Mouse (Mus musculus) heart, embryonic 14.5 days (tissue): ENCODE data around the gene Ndrg3. TPM values are rescaled to one million over a fixed set of nuclear protein-coding genes. Genes with fewer than 3 reads are reported as not detected.

Experiments used
- ATAC-seq: fragments of 200-750 bp; cut with Nextera tagmentation; 2 replicates; pipeline ENCODE4 v1.8.0; 2017; ENCODE audit warnings: low read depth, moderate TSS enrichment; ENCODE audit not compliant: insufficient number of reproducible peaks, insufficient read depth, low FRiP score
- H3K27ac ChIP-seq, 2 experiments: fragments of 200-500 bp in 1 of 2; fragments of 300-500 bp in 1 of 2; sonication (generic) in 1 of 2; replicated peaks in 1 of 2; 2 replicates each; pipeline ENCODE4 v1.5.1; 2012 to 2014; ENCODE audit warnings: low read depth in 2 of 2, low read length in 2 of 2, control low read depth in 1 of 2, mild to moderate bottlenecking in 1 of 2, mixed read lengths in 1 of 2; ENCODE audit not compliant: control insufficient read depth in 1 of 2, insufficient read depth in 1 of 2
- H3K27me3 ChIP-seq: fragments of 300-500 bp; sonication (generic); 2 replicates; pipeline ENCODE4 v1.6.1; 2014; ENCODE audit warnings: mild to moderate bottlenecking, low read length, control low read depth; ENCODE audit not compliant: control insufficient read depth, insufficient read depth
- H3K36me3 ChIP-seq: fragments of 300-500 bp; sonication (generic); 2 replicates; pipeline ENCODE4 v1.6.1; 2014; ENCODE audit warnings: mild to moderate bottlenecking, control low read depth, low read length, mixed read lengths; ENCODE audit not compliant: control insufficient read depth, insufficient read depth
- H3K4me1 ChIP-seq, 2 experiments: fragments of 200-500 bp in 1 of 2; fragments of 300-500 bp in 1 of 2; sonication (generic) in 1 of 2; 2 replicates each; pipeline ENCODE4 v1.6.1; 2012 to 2014; ENCODE audit warnings: low read length in 2 of 2, control low read depth in 1 of 2, mixed read lengths in 1 of 2; ENCODE audit not compliant: control insufficient read depth in 2 of 2, insufficient read depth in 2 of 2
- H3K4me2 ChIP-seq: fragments of 300-500 bp; sonication (generic); 2 replicates; pipeline ENCODE4 v1.6.1; 2014; ENCODE audit warnings: mild to moderate bottlenecking, low read length
- H3K4me3 ChIP-seq, 2 experiments: fragments of 200-500 bp in 1 of 2; fragments of 300-500 bp in 1 of 2; sonication (generic) in 1 of 2; 2 replicates each; pipeline ENCODE4 v1.5.1; 2012 to 2014; ENCODE audit warnings: low read length in 2 of 2, mild to moderate bottlenecking in 2 of 2, control low read depth in 1 of 2, low read depth in 1 of 2, moderate library complexity in 1 of 2; ENCODE audit not compliant: control insufficient read depth in 1 of 2, insufficient read depth in 1 of 2
- H3K9ac ChIP-seq: fragments of 300-500 bp; sonication (generic); 2 replicates; pipeline ENCODE4 v1.6.1; 2014; ENCODE audit warnings: mild to moderate bottlenecking, low read length
- H3K9me3 ChIP-seq: fragments of 300-500 bp; sonication (generic); 2 replicates; pipeline ENCODE4 v1.6.1; 2016; ENCODE audit warnings: low read length, control low read depth; ENCODE audit not compliant: control insufficient read depth
- WGBS: fragments of 180-500 bp; shearing (Covaris S2); extraction: QIAGEN DNeasy Blood & Tissue Kit; methylation state at CpG from one replicate; pipeline ENCODE4 v1.1.7; 2014; 5-methylcytosine and 5-hydroxymethylcytosine counted together
- polyA plus RNA-seq: library from polyadenylated mRNA; unstranded; fragments of >200 nt; fragmentation: Nextera tagmentation; extraction: Ambion mirVana; gene quantifications from 2 replicates; pipeline ENCODE4 v1.2.1, GENCODE M21; 2014

Gene Ndrg3
- polyA plus RNA-seq, 1 experiment from 2014 or later = 32.9 TPM

- H3K27ac ChIP-seq = no peak overlapping the region
- H3K4me2 ChIP-seq = no peak overlapping the region
- no peaks in the 10 kb centered on the region for H3K27me3 ChIP-seq
- 49% methylated on average over 9 of the region's 9 CpGs for WGBS
- H3K36me3 ChIP-seq = peaks cover 90% of the 10 kb centered on the region
- ATAC-seq = no peak
- H3K4me1 ChIP-seq = peaks cover 4 to 12% of the 10 kb centered on the region in 2 experiments; a peak in 2 of 4 replicates
- no peak overlapping the region for H3K4me3 ChIP-seq
- no peak overlapping the region for H3K9ac ChIP-seq
- no peaks in the 10 kb centered on the region for H3K9me3 ChIP-seq
These were observed 38.9 kb upstream of the Ndrg3 start for GRCm38 (mm10) chr2:157030804-157031203.

GRCm38 (mm10) chr2:157028261-157028660 is 36.4 kb upstream of the Ndrg3 start:
- Histone ChIP-seq H3K27ac (peak overlapping the region; percentile 44 to 56), H3K9me3 (peaks cover 5% of the 10 kb centered on the region; the same call in 1 of the 2 replicates), H3K4me3 (no peak overlapping the region), H3K4me2 (no peak overlapping the region), H3K9ac (no peak overlapping the region), H3K4me1 (peaks cover 4 to 12% of the 10 kb centered on the region in 2 experiments; a peak in 2 of 4 replicates), H3K27me3 (no peaks in the 10 kb centered on the region), H3K36me3 (peaks cover 96% of the 10 kb centered on the region)
- 86% methylated on average over 4 of the region's 4 CpGs for WGBS
- ATAC-seq = no peak

- peaks cover 96% of the 10 kb centered on the region for H3K36me3 ChIP-seq
- WGBS = 59% methylated on average over 21 of the region's 21 CpGs
- H3K9me3 ChIP-seq = peaks cover 5% of the 10 kb centered on the region; the same call in 1 of the 2 replicates
- 0 out of 2 replicates have a peak overlapping the region, but pooled peaks have one; percentile 21 for H3K9ac ChIP-seq
- H3K4me1 ChIP-seq = peaks cover 4 to 12% of the 10 kb centered on the region in 2 experiments; a peak in 2 of 4 replicates
- H3K4me3 ChIP-seq = no peak overlapping the region
- peak overlapping the region; percentile 44 to 56 for H3K27ac ChIP-seq
- H3K27me3 ChIP-seq = no peaks in the 10 kb centered on the region
- no peak overlapping the region for H3K4me2 ChIP-seq
- ATAC-seq = peak; percentile 60
These were observed 35.5 kb upstream of the Ndrg3 start for GRCm38 (mm10) chr2:157027106-157028008.

GRCm38 (mm10) chr2:157021156-157021555 is 29.3 kb upstream of the Ndrg3 start:
- peaks cover 6 to 14% of the 10 kb centered on the region in 2 experiments; a peak in 3 of 4 replicates for H3K4me1 ChIP-seq
- peaks cover 5% of the 10 kb centered on the region; the same call in 1 of the 2 replicates for H3K9me3 ChIP-seq
- no peak overlapping the region for H3K4me2 ChIP-seq
- H3K4me3 ChIP-seq = no peak overlapping the region
- 93% methylated on average over 16 of the region's 16 CpGs for WGBS
- peaks cover 100% of the 10 kb centered on the region for H3K36me3 ChIP-seq
- H3K9ac ChIP-seq = no peak overlapping the region
- ATAC-seq = no peak
- H3K27ac ChIP-seq = no peak overlapping the region
- no peaks in the 10 kb centered on the region for H3K27me3 ChIP-seq

- Histone ChIP-seq H3K36me3 (peaks cover 100% of the 10 kb centered on the region), H3K4me1 (peaks cover 6 to 14% of the 10 kb centered on the region in 2 experiments; a peak in 3 of 4 replicates), H3K27ac (no peak overlapping the region), H3K4me2 (no peak overlapping the region), H3K9ac (no peak overlapping the region), H3K27me3 (no peaks in the 10 kb centered on the region), H3K4me3 (no peak overlapping the region), H3K9me3 (no peaks in the 10 kb centered on the region)
- WGBS = 91% methylated on average over 4 of the region's 4 CpGs
- no peak for ATAC-seq
These were observed 27.4 kb upstream of the Ndrg3 start for GRCm38 (mm10) chr2:157019228-157019627.

GRCm38 (mm10) chr2:157016529-157017270 is 24.8 kb upstream of the Ndrg3 start:
- Histone ChIP-seq H3K9ac (no peak overlapping the region), H3K9me3 (no peaks in the 10 kb centered on the region), H3K27me3 (no peaks in the 10 kb centered on the region), H3K4me1 (peaks cover 6 to 14% of the 10 kb centered on the region in 2 experiments; a peak in 3 of 4 replicates), H3K4me2 (no peak overlapping the region), H3K27ac (peak overlapping the region; percentile 17 to 39; a peak in 2 of 4 replicates), H3K4me3 (no peak overlapping the region), H3K36me3 (peaks cover 81% of the 10 kb centered on the region)
- peak; percentile 66; the same call in 1 of the 2 replicates for ATAC-seq
- 38% methylated on average over 18 of the region's 18 CpGs for WGBS

- H3K4me2 ChIP-seq = no peak overlapping the region
- no peak overlapping the region for H3K4me3 ChIP-seq
- H3K36me3 ChIP-seq = peaks cover 37% of the 10 kb centered on the region
- H3K9ac ChIP-seq = no peak overlapping the region
- H3K4me1 ChIP-seq = peaks cover 14 to 21% of the 10 kb centered on the region in 2 experiments; a peak in 3 of 4 replicates
- H3K27ac ChIP-seq = no peak overlapping the region
- 67% methylated on average over 6 of the region's 6 CpGs for WGBS
- no peaks in the 10 kb centered on the region for H3K27me3 ChIP-seq
- ATAC-seq = no peak
- H3K9me3 ChIP-seq = no peaks in the 10 kb centered on the region
These were observed 20.5 kb upstream of the Ndrg3 start for GRCm38 (mm10) chr2:157012341-157012740.
